Mouse (Mus musculus) mesoderm, embryonic 11.5 days (tissue): ENCODE data around the gene Gm3238.
"Not testable (repeated sequence)": the region's sequence is repeated elsewhere in the genome, so short reads cannot be mapped to it uniquely, and the experiment has no call there.

ENCODE experiments used
- DNase-seq: peaks from one replicate; pipeline ENCODE4 v3.0.0-alpha.2; 2012; ENCODE audit warnings: low read depth, low spot score

The Gm3238 gene

GRCm38 (mm10) chr10:77750686-77751085 lies 20.4 kb downstream of the Gm3238 start:
- not testable (repeated sequence) for DNase-seq

DNA sequence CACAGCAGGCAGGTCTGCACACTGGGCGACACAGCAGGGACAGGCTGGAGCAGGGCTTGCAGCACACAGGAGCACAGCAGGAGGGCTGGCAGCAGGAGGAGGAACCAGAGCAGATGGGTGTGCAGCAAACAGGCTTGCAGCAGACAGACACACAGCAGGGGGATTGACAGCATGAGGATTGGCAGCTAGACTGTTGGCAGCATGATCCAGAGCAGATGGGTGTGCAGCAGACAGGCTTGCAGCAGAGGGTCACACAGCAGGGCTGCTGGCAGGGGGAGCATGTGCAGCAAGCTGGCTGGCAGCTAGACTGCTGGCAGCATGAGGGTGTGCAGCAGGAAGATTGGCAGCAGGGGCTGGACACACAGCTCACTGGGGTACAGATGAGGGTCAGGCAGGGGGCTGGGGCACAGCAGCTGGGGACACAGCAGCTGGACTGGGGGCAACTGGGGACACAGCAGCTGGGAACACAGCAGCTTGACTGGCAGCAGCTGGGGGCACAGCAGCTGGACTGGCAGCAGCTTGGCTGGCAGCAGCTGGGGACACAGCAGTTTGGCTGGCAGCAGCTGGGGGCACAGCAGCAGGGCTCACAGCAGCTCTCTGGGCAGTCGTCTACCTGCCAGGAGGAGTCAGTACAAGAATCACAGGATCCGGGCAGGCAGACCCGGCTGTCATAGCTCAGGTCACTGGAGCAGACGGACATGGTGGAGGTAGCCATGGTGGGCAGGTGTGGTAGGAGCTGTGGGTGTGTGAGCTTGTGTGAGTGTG lies 29.0 kb downstream of the Gm3238 start, which contains the start of gene Gm18596:
Gene Gm18596 (minus strand): TSS at position 715 of the 765 bp plus-strand sequence.
- not testable (repeated sequence) for DNase-seq

DNA sequence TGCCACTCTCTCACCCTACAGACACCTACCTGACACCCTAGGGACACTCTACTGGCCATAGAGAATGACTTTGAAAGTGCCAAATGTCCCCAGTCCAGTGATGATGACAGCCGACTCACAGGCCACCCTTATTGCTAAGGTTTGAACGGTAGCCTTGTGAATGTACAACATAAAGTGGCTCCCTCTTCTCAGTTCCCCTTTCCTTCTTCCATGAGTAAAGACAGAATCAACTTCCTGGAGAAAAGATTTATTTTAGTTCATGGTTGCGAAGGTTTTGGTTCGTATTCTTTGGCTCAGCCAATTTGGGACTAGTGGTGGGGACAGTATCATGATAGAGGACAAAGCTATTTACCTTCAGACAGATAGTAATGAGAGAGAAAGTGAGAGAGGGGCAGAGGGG lies 32.2 kb downstream of the Gm3238 start:
- no peak for DNase-seq

DNA sequence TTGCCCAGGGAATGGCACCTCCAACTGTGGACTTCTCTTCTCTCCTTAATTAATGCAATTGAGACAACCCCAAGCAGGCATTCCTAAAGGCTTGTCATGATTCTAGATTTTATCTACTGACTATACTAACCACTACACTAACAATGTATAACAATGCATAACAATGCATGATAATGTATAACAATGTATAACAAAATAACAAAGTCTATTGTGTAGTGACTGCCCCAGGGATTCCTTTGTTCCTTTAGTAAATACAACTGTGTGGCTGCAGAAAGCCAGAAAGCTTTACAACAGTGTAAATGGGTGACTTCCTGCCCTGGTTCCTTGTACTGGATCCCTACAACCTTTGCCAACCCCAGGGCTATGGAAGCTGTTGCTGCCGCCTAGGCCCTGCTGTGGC lies 35.2 kb downstream of the Gm3238 start:
- no peak for DNase-seq

- peak; percentile 26 for DNase-seq
These were observed 41.9 kb downstream of the Gm3238 start for GRCm38 (mm10) chr10:77729241-77729640.

GRCm38 (mm10) chr10:77728280-77728679 lies 42.8 kb downstream of the Gm3238 start:
- DNase-seq, result no peak

DNA sequence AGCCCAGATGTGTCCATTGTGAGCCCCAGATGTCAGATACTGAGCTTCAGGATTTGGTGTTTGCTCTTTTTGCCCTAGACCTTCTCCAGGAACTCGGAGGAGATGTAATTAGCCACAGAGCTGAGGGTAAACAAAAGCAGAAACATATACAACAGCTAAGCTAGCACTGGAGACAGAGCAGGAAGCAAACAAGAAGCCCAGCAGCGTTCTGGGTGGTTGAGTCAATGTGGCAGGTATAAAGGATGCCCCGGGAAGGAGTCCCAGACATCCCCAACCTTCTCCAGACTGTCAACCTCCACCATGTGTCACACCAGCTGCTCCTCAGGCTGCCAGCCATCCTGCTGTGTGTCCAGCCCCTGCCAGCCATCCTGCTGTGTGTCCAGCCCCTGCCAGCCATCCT lies 44.9 kb downstream of the Gm3238 start, which contains the start of gene Gm10100:
Gene Gm10100 (plus strand): TSS at position 301 of the 400 bp plus-strand sequence.
- no peak for DNase-seq

DNA sequence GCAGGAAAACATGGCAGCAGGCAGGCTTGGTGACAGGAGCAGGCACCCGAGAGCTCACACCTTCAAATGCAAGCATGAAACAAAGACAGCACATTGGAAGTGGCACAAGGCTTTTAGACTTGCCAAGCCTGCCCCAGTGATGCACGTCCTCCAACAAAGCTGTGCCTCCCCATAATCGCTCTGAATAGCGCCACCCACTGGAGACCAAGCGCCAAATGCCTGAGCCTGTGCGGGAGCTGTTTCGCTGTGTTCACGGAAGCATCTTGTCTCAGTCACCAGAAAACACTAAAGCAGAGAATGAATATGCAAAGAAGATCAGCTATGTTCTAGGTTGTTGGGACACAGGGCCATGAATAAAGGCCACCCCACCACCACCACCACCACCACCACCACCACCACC lies 46.3 kb downstream of the Gm3238 start:
- DNase-seq, result no peak
